Mouse (Mus musculus) liver, embryonic 11.5 days (tissue): Measurements from ENCODE around the gene Rab30. TPM values are rescaled to one million over a fixed set of nuclear protein-coding genes. Genes with fewer than 3 reads are reported as not detected.
"Not testable (repeated sequence)": the region's sequence is repeated elsewhere in the genome, so short reads cannot be mapped to it uniquely, and the experiment has no call there.

Experiments used
- ATAC-seq: fragments of 200-750 bp; cut with Nextera tagmentation; replicated peaks from 2 replicates; pipeline ENCODE4 v1.8.0; 2017; ENCODE audit warnings: moderate number of reproducible peaks, mild to moderate bottlenecking, moderate TSS enrichment, moderate library complexity; ENCODE audit not compliant: low FRiP score
- DNase-seq: peaks from one replicate; pipeline ENCODE4 v3.0.0-alpha.2; 2017; ENCODE audit warnings: low spot score
- H3K27ac ChIP-seq: fragments of 300-500 bp; sonication (generic); 2 replicates; pipeline ENCODE4 v1.5.1; 2014; ENCODE audit warnings: mild to moderate bottlenecking, low read depth, low read length, control low read depth
- H3K27me3 ChIP-seq: fragments of 300-500 bp; sonication (generic); replicated peaks from 2 replicates; pipeline ENCODE4 v1.6.1; 2014; ENCODE audit warnings: low read length, mixed read lengths; ENCODE audit not compliant: control insufficient read depth, insufficient read depth
- H3K36me3 ChIP-seq: fragments of 300-500 bp; sonication (generic); 2 replicates; pipeline ENCODE4 v1.6.1; 2014; ENCODE audit warnings: mild to moderate bottlenecking, low read length, moderate library complexity, mixed read lengths; ENCODE audit not compliant: control insufficient read depth, insufficient read depth
- H3K4me1 ChIP-seq: fragments of 300-500 bp; sonication (generic); replicated peaks from 2 replicates; pipeline ENCODE4 v1.6.1; 2014; ENCODE audit warnings: low read length, mixed read lengths; ENCODE audit not compliant: control insufficient read depth, insufficient read depth
- H3K4me2 ChIP-seq: fragments of 300-500 bp; sonication (generic); 2 replicates; pipeline ENCODE4 v1.6.1; 2014; ENCODE audit warnings: mild to moderate bottlenecking, control low read depth, moderate library complexity
- H3K4me3 ChIP-seq: fragments of 300-500 bp; sonication (generic); 2 replicates; pipeline ENCODE4 v1.5.1; 2014; ENCODE audit warnings: low read depth, low read length, control low read depth
- H3K9ac ChIP-seq: fragments of 300-500 bp; sonication (generic); 2 replicates; pipeline ENCODE4 v1.6.1; 2014; ENCODE audit warnings: low read depth, low read length, control low read depth
- H3K9me3 ChIP-seq: fragments of 300-500 bp; sonication (generic); 2 replicates; pipeline ENCODE4 v1.6.1; 2016; ENCODE audit warnings: low read length, inconsistent platforms, mixed read lengths; ENCODE audit not compliant: control insufficient read depth
- WGBS: fragments of 180-500 bp; shearing (Covaris S2); extraction: QIAGEN DNeasy Blood & Tissue Kit; methylation state at CpG from one replicate; pipeline ENCODE4 v1.1.7; 2014; 5-methylcytosine and 5-hydroxymethylcytosine counted together
- polyA plus RNA-seq: library from polyadenylated mRNA; unstranded; fragments of >200 nt; fragmentation: Nextera tagmentation; extraction: Ambion mirVana; gene quantifications from 2 replicates; pipeline ENCODE4 v1.2.1, GENCODE M21; 2014

Rab30 gene
- polyA plus RNA-seq, 1 experiment from 2014 or later, result 6.4 TPM

- Histone ChIP-seq H3K4me1 (peaks cover 5% of the 10 kb centered on the region), H3K4me3 (no peak overlapping the region), H3K9ac (no peak overlapping the region), H3K4me2 (no peak overlapping the region), H3K36me3 (no peaks in the 10 kb centered on the region), H3K27ac (no peak overlapping the region), H3K9me3 (no peaks in the 10 kb centered on the region), H3K27me3 (no peaks in the 10 kb centered on the region)
- DNase-seq, result peak; percentile 7
- 77% methylated on average over 9 of the region's 9 CpGs for WGBS
- ATAC-seq, result no peak
Observed at GRCm38 (mm10) chr7:92765426-92765825, 24.0 kb downstream of the Rab30 start.

GRCm38 (mm10) chr7:92766096-92767090 lies 25.0 kb downstream of the Rab30 start:
- peaks cover 5% of the 10 kb centered on the region for H3K4me1 ChIP-seq
- ATAC-seq (no peak), DNase-seq (peak; percentile 20)
- H3K36me3 ChIP-seq, result no peaks in the 10 kb centered on the region
- no peak overlapping the region for H3K9ac ChIP-seq
- H3K4me3 ChIP-seq, result no peak overlapping the region
- H3K27me3 ChIP-seq, result no peaks in the 10 kb centered on the region
- H3K9me3 ChIP-seq, result no peaks in the 10 kb centered on the region
- H3K4me2 ChIP-seq, result no peak overlapping the region
- WGBS, result 73% methylated on average over 9 of the region's 9 CpGs
- no peak overlapping the region for H3K27ac ChIP-seq

GRCm38 (mm10) chr7:92768116-92768515 lies 26.7 kb downstream of the Rab30 start:
- ATAC-seq, H3K9me3 ChIP-seq, H3K9ac ChIP-seq, H3K4me2 ChIP-seq, H3K27ac ChIP-seq, H3K4me3 ChIP-seq, H3K4me1 ChIP-seq, H3K27me3 ChIP-seq, DNase-seq, H3K36me3 ChIP-seq: not testable (repeated sequence)
- WGBS, result 91% methylated on average over 12 of the region's 12 CpGs

- Histone ChIP-seq H3K9me3 (no peaks in the 10 kb centered on the region), H3K4me3 (no peak overlapping the region), H3K4me2 (no peak overlapping the region), H3K27me3 (no peaks in the 10 kb centered on the region), H3K36me3 (no peaks in the 10 kb centered on the region), H3K9ac (no peak overlapping the region), H3K4me1 (peaks cover 5% of the 10 kb centered on the region), H3K27ac (no peak overlapping the region)
- 58% methylated on average over 7 of the region's 7 CpGs for WGBS
- DNase-seq (peak; percentile 27), ATAC-seq (no peak)
Observed at GRCm38 (mm10) chr7:92768859-92769258, 27.5 kb downstream of the Rab30 start.

GRCm38 (mm10) chr7:92773006-92773405 lies 31.6 kb downstream of the Rab30 start:
- Histone ChIP-seq H3K27ac (no peak overlapping the region), H3K36me3 (no peaks in the 10 kb centered on the region), H3K9ac (no peak overlapping the region), H3K27me3 (no peaks in the 10 kb centered on the region), H3K4me1 (peaks cover 5% of the 10 kb centered on the region), H3K9me3 (no peaks in the 10 kb centered on the region), H3K4me3 (no peak overlapping the region), H3K4me2 (no peak overlapping the region)
- no peak for DNase-seq
- WGBS, result 84% methylated on average over 3 of the region's 3 CpGs
- no peak for ATAC-seq

GRCm38 (mm10) chr7:92773596-92773995 lies 32.2 kb downstream of the Rab30 start:
- Histone ChIP-seq H3K9me3 (no peaks in the 10 kb centered on the region), H3K4me1 (peaks cover 4% of the 10 kb centered on the region), H3K4me3 (no peak overlapping the region), H3K27ac (no peak overlapping the region), H3K36me3 (no peaks in the 10 kb centered on the region), H3K9ac (no peak overlapping the region), H3K4me2 (no peak overlapping the region), H3K27me3 (no peaks in the 10 kb centered on the region)
- ATAC-seq (no peak), DNase-seq (no peak)
- 90% methylated on average over 3 of the region's 3 CpGs for WGBS

GRCm38 (mm10) chr7:92774741-92775140 lies 33.3 kb downstream of the Rab30 start:
- 71% methylated on average over 5 of the region's 5 CpGs for WGBS
- H3K4me2 ChIP-seq, result no peak overlapping the region
- no peak for DNase-seq
- H3K4me1 ChIP-seq, result no peaks in the 10 kb centered on the region
- ATAC-seq, result no peak
- H3K27me3 ChIP-seq, result no peaks in the 10 kb centered on the region
- no peak overlapping the region for H3K9ac ChIP-seq
- H3K27ac ChIP-seq, result no peak overlapping the region
- no peaks in the 10 kb centered on the region for H3K36me3 ChIP-seq
- H3K4me3 ChIP-seq, result no peak overlapping the region
- H3K9me3 ChIP-seq, result no peaks in the 10 kb centered on the region

- 55% methylated on average over 2 of the region's 2 CpGs for WGBS
Observed at GRCm38 (mm10) chr7:92775703-92776102, 34.3 kb downstream of the Rab30 start.

GRCm38 (mm10) chr7:92776647-92777046 lies 35.2 kb downstream of the Rab30 start:
- DNase-seq (no peak), ATAC-seq (no peak)
- no peak overlapping the region for H3K4me3 ChIP-seq
- no peaks in the 10 kb centered on the region for H3K36me3 ChIP-seq
- H3K4me1 ChIP-seq, result no peaks in the 10 kb centered on the region
- H3K4me2 ChIP-seq, result no peak overlapping the region
- H3K9ac ChIP-seq, result no peak overlapping the region
- H3K27me3 ChIP-seq, result no peaks in the 10 kb centered on the region
- no peak overlapping the region for H3K27ac ChIP-seq
- H3K9me3 ChIP-seq, result no peaks in the 10 kb centered on the region
- WGBS, result 47% methylated on average over 4 of the region's 4 CpGs

More at GRCm38 (mm10) chr7:92775703-92776102, 34.3 kb downstream of the Rab30 start:
- Histone ChIP-seq H3K4me2 (no peak overlapping the region), H3K4me3 (no peak overlapping the region), H3K4me1 (no peaks in the 10 kb centered on the region), H3K9ac (no peak overlapping the region), H3K9me3 (no peaks in the 10 kb centered on the region), H3K27ac (no peak overlapping the region), H3K36me3 (no peaks in the 10 kb centered on the region), H3K27me3 (no peaks in the 10 kb centered on the region)
- DNase-seq (no peak), ATAC-seq (no peak)
